Mouse (Mus musculus): ENCODE measurements at regions not wholly inside any gene's neighbourhood (a gene's known extent, or its start where the extent isn't known, plus 50 kb on each side); places are given as distances from the start of the nearest gene placed in this dataset.
A peak's percentile ranks its signal among the peaks of the same experiment; 100 is the strongest.

DNA sequence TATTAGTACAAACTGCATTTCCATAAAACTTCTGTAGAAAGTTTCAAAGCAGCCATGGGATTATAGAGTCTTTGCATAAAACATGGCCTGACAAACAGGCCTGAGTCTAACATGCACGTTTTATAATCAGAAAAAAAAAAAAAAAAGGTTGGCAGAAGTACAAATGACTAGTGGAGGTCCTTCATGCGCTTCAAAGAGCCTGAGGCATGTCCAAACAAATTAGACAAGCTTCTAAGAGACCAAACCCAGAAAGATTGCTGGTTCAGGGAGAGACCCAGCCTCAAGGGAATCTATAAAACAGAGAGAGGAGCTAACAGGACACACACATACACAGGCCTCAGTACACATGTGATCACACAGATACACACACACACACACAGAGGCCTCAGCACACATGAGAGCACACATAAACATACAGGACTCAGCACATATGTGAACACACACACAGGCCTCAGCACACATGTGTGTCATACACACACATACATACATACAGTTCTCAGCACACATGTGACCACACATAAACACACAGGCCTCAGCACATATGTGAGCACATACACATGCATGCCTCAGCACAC is 57.0 kb upstream of the Gnaq start:
- DNase-seq (ENCODE audit: low read depth in 2 of 2, low spot score in 2 of 2), result no peak

DNA sequence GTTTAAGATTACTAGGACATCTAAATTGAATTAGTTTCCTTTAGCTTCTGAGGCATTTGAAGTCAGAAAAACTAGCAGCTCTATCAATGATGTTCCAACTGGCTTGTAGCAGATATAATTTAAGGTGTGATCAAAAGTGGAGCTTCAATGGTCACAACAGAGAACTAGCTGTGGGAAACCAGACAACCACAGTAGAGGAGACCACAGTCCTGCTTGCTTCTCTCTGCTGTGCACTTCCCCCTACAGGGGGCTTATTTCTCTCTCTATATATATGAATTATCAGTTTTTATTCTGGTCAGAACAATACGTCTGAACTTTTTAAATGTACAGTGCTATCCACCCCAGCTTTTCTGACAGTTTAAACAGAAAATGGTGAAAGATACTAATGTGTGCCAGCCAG is 57.6 kb upstream of the Gnaq start:
- DNase-seq (ENCODE audit: low read depth in 2 of 2, low spot score in 2 of 2), result no peak

DNA sequence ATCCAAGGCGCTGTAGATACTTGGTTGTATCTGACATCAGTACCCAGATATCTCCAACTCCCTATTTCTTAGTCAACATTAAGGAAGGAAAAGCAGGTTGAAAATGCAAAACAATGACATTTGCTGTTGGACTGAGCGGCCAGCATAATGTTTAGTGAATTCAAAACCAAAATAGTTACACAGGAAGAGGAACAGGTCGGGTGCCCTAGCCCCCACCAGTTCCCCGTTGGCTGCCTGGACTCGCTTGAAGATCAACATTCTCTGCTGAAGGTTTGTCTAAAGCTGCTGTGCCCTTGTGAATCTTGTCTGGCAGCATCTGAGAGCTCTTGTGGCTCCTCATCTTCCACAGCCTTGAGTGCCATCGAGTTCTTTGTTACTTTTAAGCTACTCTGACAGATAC is 65.3 kb upstream of the Gnaq start:
- no peak for DNase-seq (ENCODE audit: low read depth in 2 of 2, low spot score in 2 of 2)

DNA sequence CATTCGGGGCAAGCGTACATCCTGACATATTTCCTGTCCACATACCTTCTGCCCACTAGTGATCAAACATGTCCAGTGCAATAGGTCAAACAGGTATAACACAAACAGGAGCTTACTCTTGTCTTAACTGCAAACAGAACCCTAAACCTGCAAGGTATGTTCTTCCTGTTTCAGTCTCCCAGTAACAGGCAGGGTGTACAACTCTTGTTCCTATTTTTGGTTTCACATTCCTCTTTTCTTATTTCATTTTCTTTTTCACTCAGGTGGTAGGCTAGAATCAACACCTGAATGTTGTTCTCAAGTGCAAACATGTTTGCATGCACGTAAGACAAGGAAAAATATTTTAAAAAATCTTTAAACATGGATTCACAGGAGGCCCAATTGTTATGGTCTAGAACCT is 67.7 kb upstream of the Gnaq start:
- DNase-seq (ENCODE audit: low read depth in 2 of 2, low spot score in 2 of 2), result no peak

DNA sequence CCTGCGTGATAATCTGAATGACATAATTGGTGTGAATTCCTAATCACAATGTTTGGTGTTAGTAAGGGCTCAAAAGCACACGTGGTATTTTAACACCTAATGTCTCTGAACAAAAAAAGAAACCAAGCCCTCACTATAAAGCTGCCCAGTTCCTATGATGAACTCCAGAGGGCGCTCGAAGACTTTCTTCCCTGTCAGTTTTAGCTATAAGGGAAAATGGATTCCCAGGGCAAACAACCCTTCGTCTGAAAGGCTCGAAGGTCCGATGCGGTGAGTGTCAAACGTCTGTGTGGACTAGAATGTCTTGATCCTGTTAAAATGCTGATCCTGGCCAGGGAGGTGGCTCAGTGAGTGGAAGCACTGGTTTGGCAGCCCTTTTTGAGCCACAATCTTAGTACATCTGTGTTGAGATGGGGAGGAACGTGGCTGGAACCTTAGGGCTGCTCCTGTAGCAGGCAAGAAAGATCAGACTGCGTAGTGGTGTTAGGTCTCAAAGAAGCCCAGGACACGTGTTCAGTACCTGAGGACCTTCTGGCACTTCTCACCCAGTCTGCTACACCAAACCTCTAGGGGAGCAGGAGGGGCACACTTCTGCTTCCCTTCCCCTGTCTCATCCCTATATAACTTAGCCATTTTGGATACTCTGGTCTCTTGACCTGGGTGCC is 68.6 kb upstream of the Gnaq start:
- DNase-seq (ENCODE audit: low read depth in 2 of 2, low spot score in 2 of 2), result peak; percentile 43 to 59

DNA sequence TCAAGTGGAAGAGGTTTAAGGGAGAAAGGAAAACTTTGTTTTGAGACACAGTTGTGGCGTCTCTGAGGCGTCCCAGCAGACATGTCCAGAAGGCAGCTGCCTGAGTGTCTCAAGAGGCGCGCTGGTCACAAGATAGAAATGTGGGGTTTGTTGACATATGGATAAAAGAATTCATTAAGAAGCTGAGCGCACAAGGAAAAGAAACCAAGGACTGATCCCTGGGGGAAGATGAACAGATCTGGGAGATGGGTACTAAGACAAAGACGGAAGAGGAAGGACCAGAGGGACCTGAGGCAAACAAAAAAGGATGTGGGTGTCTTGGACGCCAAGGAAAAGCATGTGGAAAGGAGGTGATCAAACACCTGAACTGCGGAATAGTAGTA is 69.1 kb upstream of the Gnaq start:
- DNase-seq (ENCODE audit: low read depth in 2 of 2, low spot score in 2 of 2), result no peak

DNA sequence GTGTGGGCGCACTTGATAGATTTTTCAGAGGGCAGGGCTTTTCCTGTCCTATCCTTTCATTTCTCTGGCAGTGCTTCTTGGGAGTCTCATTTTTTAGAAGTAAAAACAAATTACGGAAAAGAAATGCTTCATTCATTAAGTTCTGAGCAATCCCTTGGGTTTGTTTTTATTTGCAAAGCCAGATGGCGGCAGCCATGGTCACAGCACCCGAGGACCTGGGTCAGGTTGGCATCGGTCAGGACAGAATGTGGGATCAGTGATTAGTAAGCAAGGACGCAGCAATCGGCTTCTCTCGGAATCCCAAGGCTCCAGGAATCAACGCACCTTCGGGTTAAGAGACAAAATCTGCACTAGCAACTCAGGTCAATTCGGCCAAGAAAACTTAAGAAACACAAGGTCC is 70.8 kb upstream of the Gnaq start:
- no peak for DNase-seq (ENCODE audit: low read depth in 2 of 2, low spot score in 2 of 2)

DNA sequence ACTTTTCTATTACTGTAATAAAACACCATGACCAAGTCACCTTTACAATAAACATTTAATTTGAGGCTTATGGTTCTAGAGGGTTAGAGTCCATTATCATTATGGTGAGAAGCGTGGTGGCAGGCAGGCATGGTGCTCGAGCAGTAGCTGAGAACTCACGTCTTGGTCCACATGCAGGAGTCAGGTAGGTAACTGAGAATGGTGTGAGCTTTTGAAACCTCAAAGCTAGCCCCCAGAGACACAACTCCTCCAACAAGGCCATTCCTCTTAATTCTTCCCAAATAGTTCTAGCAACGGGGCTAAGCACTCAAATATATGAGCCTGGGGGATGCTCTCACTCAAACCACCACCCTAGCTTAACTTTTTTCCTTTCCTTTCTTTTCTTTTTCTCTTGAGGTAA is 73.6 kb upstream of the Gnaq start:
- DNase-seq (ENCODE audit: low read depth in 2 of 2, low spot score in 2 of 2), result no peak

DNA sequence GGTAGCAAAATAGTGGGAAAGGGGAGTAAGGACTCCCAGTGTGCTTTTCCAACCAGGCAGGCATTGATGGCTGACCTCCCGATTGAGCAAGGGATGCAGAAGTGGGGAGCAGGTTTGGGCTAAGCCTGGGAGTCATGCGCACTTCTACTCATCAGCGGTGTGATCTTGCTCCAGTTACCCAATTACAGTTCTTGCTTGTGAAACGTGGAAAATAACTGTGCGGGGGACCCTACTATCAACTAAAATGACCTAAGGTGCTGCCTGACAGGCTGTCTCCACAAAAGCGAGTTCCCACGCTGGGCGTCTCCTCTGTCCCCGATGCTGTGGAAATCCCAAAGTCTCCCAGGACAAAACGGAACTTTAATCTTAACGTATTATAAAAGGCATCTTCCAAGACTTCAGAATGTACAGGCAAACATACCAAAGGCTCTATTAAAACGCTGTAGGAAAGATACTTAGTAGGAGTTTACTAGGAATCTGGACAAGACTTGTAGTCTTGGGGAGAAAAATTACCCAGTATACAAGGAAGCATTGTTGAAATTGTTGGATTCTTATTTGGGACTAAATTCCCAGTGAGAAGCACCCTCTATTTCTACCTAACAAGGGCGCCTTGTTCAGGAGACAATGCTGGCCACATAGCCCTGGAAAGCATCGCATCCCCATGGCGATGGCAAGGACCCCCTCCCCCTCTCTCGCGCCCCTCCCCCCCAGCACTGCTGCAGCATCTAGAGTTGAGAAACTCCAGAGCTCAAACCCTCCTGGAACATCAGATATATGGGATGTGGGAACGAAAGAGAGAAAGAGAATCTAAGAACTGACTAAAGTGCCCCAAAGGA is 65.6 kb upstream of the Cep78 start:
- no peak for DNase-seq (ENCODE audit: low read depth in 2 of 2, low spot score in 2 of 2)

DNA sequence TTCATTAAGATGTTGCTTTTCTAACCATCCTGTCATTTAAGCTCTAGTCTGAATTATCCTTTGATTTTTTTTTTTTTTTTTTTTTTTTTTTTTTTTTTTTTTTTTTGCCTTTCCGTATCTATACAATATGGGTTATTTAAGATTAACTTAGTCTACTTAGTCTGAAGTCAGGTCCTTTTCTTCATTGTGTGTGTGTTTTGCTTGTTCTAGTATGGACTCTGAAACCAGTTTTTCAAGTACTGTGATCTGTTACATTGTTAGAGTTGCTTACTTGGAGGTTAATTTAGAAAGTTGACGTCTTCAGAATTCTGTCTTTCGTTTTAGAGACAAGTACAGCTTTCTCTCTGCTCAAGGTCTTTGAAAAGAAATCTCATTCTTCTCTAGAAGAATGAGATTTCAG is 64.9 kb upstream of the Cep78 start:
- DNase-seq (ENCODE audit: low read depth in 2 of 2, low spot score in 2 of 2), result no peak

DNA sequence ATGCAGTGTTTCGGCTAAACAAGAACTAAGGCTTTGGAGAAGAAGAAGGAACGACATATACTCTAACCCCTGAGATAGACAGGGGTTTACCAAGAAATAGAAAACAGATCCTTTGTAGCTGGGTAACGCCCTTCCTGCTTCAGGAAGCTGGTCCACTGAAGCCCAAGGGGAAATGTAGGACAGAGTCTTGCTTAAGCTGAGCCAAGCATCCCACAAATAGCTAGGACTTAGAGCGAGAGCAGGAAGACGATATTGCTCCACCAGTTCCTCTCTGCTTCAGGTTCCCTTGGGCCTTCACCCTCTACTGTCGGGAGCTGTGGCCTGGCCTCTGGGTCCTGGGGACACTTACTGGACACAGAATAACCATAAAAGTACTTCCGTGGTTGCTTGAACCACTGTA is 62.2 kb upstream of the Cep78 start:
- DNase-seq (ENCODE audit: low read depth in 2 of 2, low spot score in 2 of 2), result no peak

DNA sequence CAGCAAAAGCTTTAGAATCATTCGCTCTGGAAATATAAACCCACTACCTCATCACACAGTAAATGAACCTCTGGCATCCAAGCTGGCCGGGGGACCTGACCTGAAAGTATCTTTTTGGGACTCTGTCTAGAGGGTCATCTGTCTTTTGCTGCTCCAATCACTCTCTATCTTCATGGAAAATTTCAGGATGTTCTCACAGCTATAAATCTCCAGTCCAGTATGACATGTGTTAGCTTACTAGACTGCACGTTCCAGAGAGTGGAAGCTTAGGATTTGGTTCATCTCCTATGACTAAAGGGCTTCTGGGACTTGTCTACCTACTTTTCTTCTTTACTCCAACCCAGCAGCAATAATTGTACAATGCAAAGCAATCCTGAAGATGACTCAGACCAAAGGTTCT is 60.5 kb upstream of the Cep78 start:
- DNase-seq (ENCODE audit: low read depth in 2 of 2, low spot score in 2 of 2), result no peak

DNA sequence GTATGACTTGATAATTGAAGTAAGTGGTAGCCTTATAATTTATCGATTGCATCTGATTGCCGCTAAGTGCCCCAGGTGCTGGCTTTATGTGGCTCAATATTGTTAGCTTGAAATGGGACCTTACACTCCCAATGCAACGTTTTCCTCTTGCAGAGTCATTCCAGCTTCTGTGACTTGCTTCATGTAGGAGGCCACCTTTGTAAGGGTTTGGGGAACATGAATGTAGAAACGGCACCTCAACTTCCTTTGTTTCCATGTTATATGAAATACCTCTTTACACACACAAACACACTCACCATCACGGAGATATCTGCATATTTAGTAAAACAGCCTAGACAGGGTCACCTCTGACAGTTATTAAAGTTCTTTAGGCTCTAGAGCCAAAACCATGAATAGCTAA is 59.4 kb upstream of the Cep78 start:
- DNase-seq (ENCODE audit: low read depth in 2 of 2, low spot score in 2 of 2), result no peak

DNA sequence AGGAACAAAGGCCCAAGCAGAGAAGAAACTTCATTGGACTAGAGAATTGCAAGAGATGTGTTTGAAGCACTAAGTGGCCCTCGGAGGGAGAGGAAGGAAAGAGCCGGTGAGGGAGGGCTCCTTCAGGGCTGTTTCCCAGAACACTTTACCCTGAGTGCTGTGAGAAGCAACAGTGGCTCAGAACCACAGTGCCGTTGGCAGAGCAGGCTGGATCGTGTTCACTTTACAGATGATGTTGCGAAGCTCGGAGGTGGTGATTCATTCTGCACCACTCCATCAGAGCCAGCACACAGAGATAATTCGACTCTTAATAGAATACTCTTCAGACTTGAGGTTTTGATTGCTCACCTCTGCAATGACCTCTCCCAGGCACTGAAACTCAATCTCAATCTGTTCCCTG is 58.2 kb upstream of the Cep78 start:
- no peak for DNase-seq (ENCODE audit: low read depth in 2 of 2, low spot score in 2 of 2)

DNA sequence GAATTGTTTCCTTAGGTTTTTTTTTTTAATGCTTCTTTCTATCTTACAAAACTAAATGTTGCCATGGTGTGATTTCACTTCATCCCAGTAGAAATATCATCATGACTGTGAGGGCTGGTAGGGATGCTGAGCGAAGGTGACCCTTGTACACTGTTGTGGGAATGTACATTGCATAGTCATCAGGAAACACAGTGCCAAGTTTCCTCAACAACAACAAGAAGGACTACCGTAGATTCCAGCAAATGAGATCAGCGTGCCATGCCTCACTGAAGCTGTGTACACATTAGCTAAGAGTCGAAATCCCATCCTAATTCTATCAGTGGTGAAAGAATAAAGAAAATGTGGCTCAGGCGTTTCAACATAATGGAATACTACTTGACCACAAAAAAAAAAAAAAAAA is 57.1 kb upstream of the Cep78 start:
- no peak for DNase-seq (ENCODE audit: low read depth in 2 of 2, low spot score in 2 of 2)

DNA sequence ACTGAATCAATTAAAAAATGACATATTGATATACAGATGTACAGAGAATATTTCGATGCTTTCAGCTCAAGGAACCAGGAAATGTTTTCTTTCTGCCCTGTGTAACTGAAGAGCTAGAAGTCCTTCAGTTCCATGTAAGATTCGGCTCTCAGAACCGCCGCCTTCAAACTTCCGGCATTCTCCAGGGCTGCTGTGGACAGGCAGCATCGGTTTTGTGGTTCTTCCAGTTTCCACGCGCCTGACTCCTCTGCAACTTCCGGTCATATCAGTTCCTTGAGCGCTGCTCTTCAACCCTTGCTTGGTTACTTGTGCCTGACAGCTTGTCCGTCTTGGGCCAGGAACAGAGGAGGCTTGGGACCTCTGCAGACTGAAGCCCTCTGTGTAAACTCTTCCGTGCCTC is 53.0 kb upstream of the Cep78 start:
- no peak for DNase-seq (ENCODE audit: low read depth in 2 of 2, low spot score in 2 of 2)
